Mouse (Mus musculus) heart, embryonic 16.5 days (tissue): ENCODE data around the gene Aph1c. TPM values are rescaled to one million over a fixed set of nuclear protein-coding genes. Genes with fewer than 3 reads are reported as not detected.
"Not testable (repeated sequence)": the region's sequence is repeated elsewhere in the genome, so short reads cannot be mapped to it uniquely, and the experiment has no call there.

ENCODE experiments used
- ATAC-seq: fragments of 200-750 bp; cut with Nextera tagmentation; replicated peaks from 2 replicates; pipeline ENCODE4 v1.8.0; 2017; ENCODE audit warnings: moderate number of reproducible peaks; ENCODE audit not compliant: insufficient read depth, low FRiP score; ENCODE audit errors: extremely low read depth
- H3K27ac ChIP-seq: fragments of 300-500 bp; sonication (generic); 2 replicates; pipeline ENCODE4 v1.5.1; 2014; ENCODE audit warnings: mild to moderate bottlenecking, low read length, control low read depth, moderate library complexity
- H3K27me3 ChIP-seq: fragments of 300-500 bp; sonication (generic); 2 replicates; pipeline ENCODE4 v1.6.1; 2014; ENCODE audit warnings: low read length, mixed read lengths; ENCODE audit not compliant: control insufficient read depth, insufficient read depth
- H3K36me3 ChIP-seq: fragments of 300-500 bp; sonication (generic); 2 replicates; pipeline ENCODE4 v1.6.1; 2014; ENCODE audit not compliant: control insufficient read depth, insufficient read depth
- H3K4me1 ChIP-seq: fragments of 300-500 bp; sonication (generic); 2 replicates; pipeline ENCODE4 v1.6.1; 2014; ENCODE audit warnings: low read length, mixed read lengths; ENCODE audit not compliant: control insufficient read depth, insufficient read depth
- H3K4me2 ChIP-seq: fragments of 300-500 bp; sonication (generic); 2 replicates; pipeline ENCODE4 v1.6.1; 2014; ENCODE audit warnings: low read depth, mild to moderate bottlenecking, control low read depth, low read length
- H3K4me3 ChIP-seq: fragments of 300-500 bp; sonication (generic); 2 replicates; pipeline ENCODE4 v1.5.1; 2014; ENCODE audit warnings: mild to moderate bottlenecking, control low read depth, low read length
- H3K9ac ChIP-seq: fragments of 300-500 bp; sonication (generic); 2 replicates; pipeline ENCODE4 v1.6.1; 2014; ENCODE audit warnings: low read length, control low read depth
- H3K9me3 ChIP-seq: fragments of 300-500 bp; sonication (generic); replicated peaks from 2 replicates; pipeline ENCODE4 v1.6.1; 2016; ENCODE audit warnings: low read length; ENCODE audit not compliant: control insufficient read depth
- WGBS: fragments of 180-500 bp; shearing (Covaris S2); extraction: QIAGEN DNeasy Blood & Tissue Kit; methylation state at CpG from one replicate; pipeline ENCODE4 v1.1.7; 2014; 5-methylcytosine and 5-hydroxymethylcytosine counted together
- polyA plus RNA-seq: library from polyadenylated mRNA; unstranded; fragments of >200 nt; fragmentation: Nextera tagmentation; extraction: Ambion mirVana; gene quantifications from 2 replicates; pipeline ENCODE4 v1.2.1, GENCODE M21; 2015

The Aph1c gene
- polyA plus RNA-seq, 1 experiment from 2014 or later: 2.0 TPM

GRCm38 (mm10) chr9:66852592-66852991, 18.1 kb upstream of the Aph1c start:
- 30% methylated on average over 6 of the region's 6 CpGs for WGBS
- H3K4me3 ChIP-seq: no peak overlapping the region

GRCm38 (mm10) chr9:66850966-66851365, 16.4 kb upstream of the Aph1c start:
- Histone ChIP-seq H3K4me2 (no peak overlapping the region), H3K4me3 (no peak overlapping the region), H3K27ac (no peak overlapping the region), H3K27me3 (no peaks in the 10 kb centered on the region), H3K4me1 (peaks cover 4% of the 10 kb centered on the region; the same call in 1 of the 2 replicates), H3K9ac (no peak overlapping the region), H3K36me3 (peaks cover 4% of the 10 kb centered on the region), H3K9me3 (no peaks in the 10 kb centered on the region)
- no peak for ATAC-seq
- WGBS: 42% methylated on average over 5 of the region's 5 CpGs

More at GRCm38 (mm10) chr9:66852592-66852991, 18.1 kb upstream of the Aph1c start:
- no peaks in the 10 kb centered on the region for H3K27me3 ChIP-seq
- H3K27ac ChIP-seq: no peak overlapping the region
- H3K36me3 ChIP-seq: no peaks in the 10 kb centered on the region; the same call in none of the 2 replicates
- no peak overlapping the region for H3K9ac ChIP-seq
- H3K4me2 ChIP-seq: no peak overlapping the region
- H3K4me1 ChIP-seq: peaks cover 4% of the 10 kb centered on the region; the same call in 1 of the 2 replicates
- H3K9me3 ChIP-seq: no peaks in the 10 kb centered on the region
- no peak for ATAC-seq

- WGBS: 82% methylated on average over 5 of the region's 5 CpGs
- no peak overlapping the region for H3K27ac ChIP-seq
- H3K4me2 ChIP-seq: no peak overlapping the region
- ATAC-seq: no peak
- H3K4me1 ChIP-seq: peaks cover 4% of the 10 kb centered on the region; the same call in 1 of the 2 replicates
- peaks cover 4% of the 10 kb centered on the region; the same call in 1 of the 2 replicates for H3K36me3 ChIP-seq
- H3K27me3 ChIP-seq: no peaks in the 10 kb centered on the region
- no peak overlapping the region for H3K4me3 ChIP-seq
- no peak overlapping the region for H3K9ac ChIP-seq
- no peaks in the 10 kb centered on the region for H3K9me3 ChIP-seq
Measured at GRCm38 (mm10) chr9:66846822-66847221, 12.3 kb upstream of the Aph1c start.

GRCm38 (mm10) chr9:66835097-66835480, 563 bp upstream of the Aph1c start:
- peak overlapping the region; percentile 81 for H3K4me3 ChIP-seq
- H3K27ac ChIP-seq: no peak overlapping the region
- peak overlapping the region; percentile 64 for H3K9ac ChIP-seq
- ATAC-seq: peak; percentile 24
- H3K4me1 ChIP-seq: peaks cover 5% of the 10 kb centered on the region; the same call in 1 of the 2 replicates
- under 1% methylated on average over 24 of the region's 24 CpGs for WGBS
- H3K4me2 ChIP-seq: peak overlapping the region; percentile 88
- no peaks in the 10 kb centered on the region for H3K9me3 ChIP-seq
- H3K27me3 ChIP-seq: no peaks in the 10 kb centered on the region
- H3K36me3 ChIP-seq: no peaks in the 10 kb centered on the region

GRCm38 (mm10) chr9:66833851-66834250, 675 bp downstream of the Aph1c start:
- 24% methylated on average over 7 of the region's 7 CpGs for WGBS
- Histone ChIP-seq H3K27me3 (no peaks in the 10 kb centered on the region), H3K9ac (peak overlapping the region; percentile 72), H3K36me3 (no peaks in the 10 kb centered on the region), H3K4me1 (peaks cover 5% of the 10 kb centered on the region; the same call in 1 of the 2 replicates), H3K27ac (no peak overlapping the region), H3K4me2 (peak overlapping the region; percentile 88), H3K4me3 (peak overlapping the region; percentile 81), H3K9me3 (no peaks in the 10 kb centered on the region)
- no peak for ATAC-seq

GRCm38 (mm10) chr9:66832366-66832908, 2.1 kb downstream of the Aph1c start:
- no peaks in the 10 kb centered on the region for H3K36me3 ChIP-seq
- peaks cover 5% of the 10 kb centered on the region; the same call in 1 of the 2 replicates for H3K4me1 ChIP-seq
- no peak overlapping the region for H3K4me2 ChIP-seq
- H3K27me3 ChIP-seq: no peaks in the 10 kb centered on the region
- no peak overlapping the region for H3K27ac ChIP-seq
- no peak overlapping the region for H3K9ac ChIP-seq
- no peak for ATAC-seq
- H3K9me3 ChIP-seq: no peaks in the 10 kb centered on the region
- 53% methylated on average over 4 of the region's 4 CpGs for WGBS
- no peak overlapping the region for H3K4me3 ChIP-seq

- H3K27me3 ChIP-seq: no peaks in the 10 kb centered on the region
- H3K36me3 ChIP-seq: no peaks in the 10 kb centered on the region
- ATAC-seq: no peak
- H3K27ac ChIP-seq: no peak overlapping the region
- WGBS: 27% methylated on average over 1 of the region's 1 CpGs
- no peaks in the 10 kb centered on the region for H3K4me1 ChIP-seq
- H3K9me3 ChIP-seq: no peaks in the 10 kb centered on the region
- no peak overlapping the region for H3K4me2 ChIP-seq
- H3K9ac ChIP-seq: no peak overlapping the region
- no peak overlapping the region for H3K4me3 ChIP-seq
Measured at GRCm38 (mm10) chr9:66825990-66826389, 8.5 kb downstream of the Aph1c start.

DNA sequence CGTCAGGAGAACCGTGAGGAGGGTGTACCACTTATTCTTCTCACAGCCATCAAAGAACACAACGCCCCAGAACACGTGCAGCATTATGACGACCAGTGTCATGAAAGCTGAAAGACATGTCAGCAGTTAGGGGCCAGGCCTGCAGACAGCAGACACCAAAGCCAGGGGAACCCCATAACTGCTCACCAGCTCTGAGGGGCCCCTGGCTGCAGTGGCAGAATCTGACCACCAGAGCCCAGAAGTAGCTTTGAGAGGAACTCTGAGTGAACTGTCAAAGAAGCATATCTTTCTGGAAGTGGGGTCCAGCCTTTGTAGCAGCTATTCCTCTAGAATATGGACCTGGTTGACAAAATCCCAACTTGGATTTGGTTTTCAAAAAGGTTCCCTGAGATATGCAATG, 12.3 kb downstream of the Aph1c start:
- H3K9ac ChIP-seq, H3K4me2 ChIP-seq, H3K9me3 ChIP-seq, ATAC-seq, H3K4me3 ChIP-seq, H3K27me3 ChIP-seq, H3K4me1 ChIP-seq, H3K36me3 ChIP-seq, H3K27ac ChIP-seq: not testable (repeated sequence)
- no CpG with 5 or more reads among the region's 5 CpGs for WGBS

GRCm38 (mm10) chr9:66820996-66821395, 13.5 kb downstream of the Aph1c start:
- 64% methylated on average over 5 of the region's 5 CpGs for WGBS
- Histone ChIP-seq H3K36me3 (no peaks in the 10 kb centered on the region), H3K27ac (no peak overlapping the region), H3K4me2 (no peak overlapping the region), H3K4me1 (no peaks in the 10 kb centered on the region), H3K27me3 (no peaks in the 10 kb centered on the region), H3K4me3 (no peak overlapping the region), H3K9me3 (no peaks in the 10 kb centered on the region), H3K9ac (no peak overlapping the region)
- ATAC-seq: no peak
